Mouse (Mus musculus): Measurements from ENCODE around the gene Setd1a.

- TF ChIP-seq MAX (IDR thresholded peaks at IDR 0.05) (no peak), CTCF (IDR thresholded peaks at IDR 0.05; ENCODE audit: control insufficient read depth, insufficient read depth, insufficient read length) (no peak)
Measured at GRCm38 (mm10) chr7:127813821-127814220, 37.4 kb downstream of the Setd1a start.
